Mouse (Mus musculus) embryonic fibroblast, embryonic 13.5 days (primary cell): ENCODE data around the gene Slc18a2.

Experiments used
- CTCF ChIP-seq: IDR thresholded peaks from 2 replicates; pipeline ENCODE4 v1.5.1; 2011; ENCODE audit warnings: mild to moderate bottlenecking, control low read depth, low read length, moderate library complexity, borderline replicate concordance; ENCODE audit not compliant: insufficient read depth
- POLR2A ChIP-seq: IDR thresholded peaks from 2 replicates; pipeline ENCODE4 v1.6.1; 2011; ENCODE audit warnings: low read depth, mild to moderate bottlenecking, control low read depth, low read length, moderate library complexity

GRCm38 (mm10) chr19:59264838-59265532 lies 4.3 kb downstream of the Slc18a2 start:
- no peak for TF ChIP-seq POLR2A
- TF ChIP-seq CTCF: no peak
